8 mouse cellular contexts compared by ENCODE assay signal in the genomic region with DNA sequence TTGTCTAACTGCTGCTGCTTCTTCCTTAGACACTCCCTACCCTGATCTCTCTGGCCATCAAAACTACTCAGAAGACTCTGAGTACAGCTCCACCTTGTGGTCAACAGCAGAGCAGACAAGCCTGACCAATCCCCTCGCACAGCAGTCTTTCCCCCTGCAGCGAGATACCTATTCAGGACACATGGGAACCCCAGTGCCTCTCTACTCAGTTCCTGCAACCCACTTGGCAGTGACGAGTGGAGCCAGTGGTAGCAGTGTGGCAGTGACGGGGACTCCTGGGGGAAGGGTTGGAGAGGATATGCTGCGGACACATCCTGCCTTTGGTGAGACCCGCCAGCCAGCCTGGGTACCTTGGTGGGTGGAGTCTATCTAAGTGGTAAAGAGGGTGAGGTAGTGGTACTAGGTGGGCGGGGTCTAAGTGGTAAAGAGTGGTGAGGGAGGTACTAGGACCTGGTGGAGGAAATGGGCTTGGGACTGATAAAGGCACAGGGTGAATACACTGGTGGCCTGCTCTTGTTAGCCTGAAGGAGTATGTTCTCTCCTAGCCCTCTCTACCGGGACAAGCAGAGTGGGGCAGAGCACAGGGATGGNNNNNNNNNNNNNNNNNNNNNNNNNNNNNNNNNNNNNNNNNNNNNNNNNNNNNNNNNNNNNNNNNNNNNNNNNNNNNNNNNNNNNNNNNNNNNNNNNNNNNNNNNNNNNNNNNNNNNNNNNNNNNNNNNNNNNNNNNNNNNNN. TPM values are rescaled to one million over a fixed set of nuclear protein-coding genes. Genes with fewer than 3 reads are reported as not detected.
A peak's percentile ranks its signal among the peaks of the same experiment; 100 is the strongest.
DNase-seq lines count a peak whose midpoint lies in the region; ATAC-seq and TF ChIP-seq lines count a peak whose summit lies in the region.

No protein-coding gene starts in this region.

- H3K27me3 ChIP-seq in embryonic facial prominence, embryonic 11.5 days (ENCODE audit: control insufficient read depth, insufficient read depth, low read length) = no peaks in the 10 kb centered on the region
- H3K27me3 ChIP-seq in lung, embryonic 14.5 days (ENCODE audit: insufficient read depth, low read length) = no peaks in the 10 kb centered on the region

- no peak overlapping the region for H3K4me2 ChIP-seq in embryonic facial prominence, embryonic 11.5 days (ENCODE audit: low read depth, low read length)
- H3K4me2 ChIP-seq in lung, embryonic 14.5 days = peak overlapping the region; percentile 31; the same call in 1 of the 2 replicates

- no peaks in the 10 kb centered on the region for H3K9me3 ChIP-seq in embryonic facial prominence, embryonic 11.5 days (replicated peaks; ENCODE audit: control insufficient read depth, low read length)
- H3K9me3 ChIP-seq in lung, embryonic 14.5 days (ENCODE audit: low read depth, low read length) = no peaks in the 10 kb centered on the region

- WGBS in embryonic facial prominence, embryonic 11.5 days = 17% methylated on average over 8 of the region's 8 CpGs
- 23% methylated on average over 8 of the region's 8 CpGs for WGBS in lung, embryonic 14.5 days

- no peak overlapping the region for H3K27ac ChIP-seq in embryonic facial prominence, embryonic 11.5 days (replicated peaks; ENCODE audit: low read depth, low read length)
- H3K27ac ChIP-seq in lung, embryonic 14.5 days (ENCODE audit: low read depth) = no peak overlapping the region

- peak; percentile 73 for ATAC-seq in embryonic facial prominence, embryonic 11.5 days (replicated peaks; ENCODE audit: insufficient number of reproducible peaks, low FRiP score, low TSS enrichment, low read depth)
- peak; percentile 77 for ATAC-seq in lung, embryonic 14.5 days (ENCODE audit: insufficient read depth)

- H3K36me3 ChIP-seq in embryonic facial prominence, embryonic 11.5 days (replicated peaks; ENCODE audit: control insufficient read depth, insufficient read depth, low read depth, low read length) = no peaks in the 10 kb centered on the region
- H3K36me3 ChIP-seq in lung, embryonic 14.5 days (ENCODE audit: insufficient read depth) = no peaks in the 10 kb centered on the region

- no peak overlapping the region for H3K4me3 ChIP-seq in embryonic facial prominence, embryonic 11.5 days (ENCODE audit: low read depth, low read length)
- no peak overlapping the region for H3K4me3 ChIP-seq in lung, embryonic 14.5 days (ENCODE audit: low read depth, low read length)

- H3K9ac ChIP-seq in embryonic facial prominence, embryonic 11.5 days (replicated peaks; ENCODE audit: low read length) = no peak overlapping the region
- H3K9ac ChIP-seq in lung, embryonic 14.5 days = no peak overlapping the region

- peak; percentile 24 to 30 for DNase-seq in heart, adult 18-20 months
- DNase-seq in heart, adult 9 months (ENCODE audit: low spot score in 2 of 2) = no peak
- DNase-seq in WW6 (ENCODE audit: low read depth, low spot score) = peak; percentile 63
- peak; percentile 71 for DNase-seq in embryonic facial prominence, embryonic 11.5 days (ENCODE audit: low spot score)
- peak; percentile 8 for DNase-seq in hindlimb bud, embryonic 11.5 days (ENCODE audit: extremely low spot score, low read depth, low spot score)
- DNase-seq in lung, embryonic 14.5 days = peak; percentile 70
- DNase-seq in retina, embryonic 14.5 days (ENCODE audit: low spot score) = peak; percentile 78
- no peak for DNase-seq in left cerebral cortex, adult 11 months (ENCODE audit: low spot score)

- peak; percentile 74 for TF ChIP-seq CTCF in lung, embryonic 14.5 days (IDR thresholded peaks at IDR 0.05; ENCODE audit: low read depth)

- H3K4me1 ChIP-seq in embryonic facial prominence, embryonic 11.5 days (ENCODE audit: control insufficient read depth, insufficient read depth, low read length) = no peaks in the 10 kb centered on the region
- H3K4me1 ChIP-seq in lung, embryonic 14.5 days (ENCODE audit: insufficient read depth) = no peaks in the 10 kb centered on the region

RNA-seq across cellular contexts. Expression of a gene that starts 54.3 kb away (rescaled TPM):
- under 1 TPM; 0.45 to 0.62 TPM for total RNA-seq in heart, adult 18-20 months (2021)
- polyA plus RNA-seq in embryonic facial prominence, embryonic 11.5 days (2014; fragmentation: Nextera tagmentation; extraction: Ambion mirVana) = 0.99 and 1.1 TPM in 2 replicates
- polyA plus RNA-seq in lung, embryonic 14.5 days (2014; fragmentation: Nextera tagmentation; extraction: Ambion mirVana) = 2.3 and 3.3 TPM in 2 replicates

Comparison
In these comparisons a context has a peak if more than half of its experiments do, and no peak if none do; other contexts are left out.
1. DNase-seq: peak in heart, adult 18-20 months (2 of 2), WW6 (single experiment), embryonic facial prominence, embryonic 11.5 days (single experiment), hindlimb bud, embryonic 11.5 days (single experiment), lung, embryonic 14.5 days (single experiment) and retina, embryonic 14.5 days (single experiment); none in heart, adult 9 months (0 of 2) and left cerebral cortex, adult 11 months (single experiment).